Mouse (Mus musculus) C2C12 (cell line): Measurements from ENCODE around the gene Paqr4. TPM values are rescaled to one million over a fixed set of nuclear protein-coding genes. Genes with fewer than 3 reads are reported as not detected.

Source experiments
- H3K27me3 ChIP-seq: one replicate; pipeline ENCODE4 v1.6.1; 2011; ENCODE audit not compliant: control insufficient read depth, insufficient read depth, insufficient read length
- H3K36me3 ChIP-seq: one replicate; pipeline ENCODE4 v1.6.1; 2011; ENCODE audit not compliant: control insufficient read depth, insufficient read depth
- H3K4me3 ChIP-seq: one replicate; pipeline ENCODE4 v1.5.1; 2011; ENCODE audit warnings: mild to moderate bottlenecking, control low read depth; ENCODE audit not compliant: poor library complexity, insufficient read depth, severe bottlenecking
- H3K79me2 ChIP-seq: one replicate; pipeline ENCODE4 v1.6.1; 2011; ENCODE audit not compliant: control insufficient read depth, insufficient read depth
- H3K79me3 ChIP-seq: one replicate; pipeline ENCODE4 v1.6.1; 2011; ENCODE audit warnings: low read depth, control low read depth
- H3ac ChIP-seq: one replicate; pipeline ENCODE3; 2011; ENCODE audit warnings: low read depth; ENCODE audit not compliant: control insufficient read depth, insufficient read length
- CEBPB ChIP-seq: IDR thresholded peaks from one replicate; pipeline ENCODE4 v1.6.1; 2011; ENCODE audit warnings: low read depth, mild to moderate bottlenecking, control low read depth, moderate library complexity
- CTCF ChIP-seq: IDR thresholded peaks from one replicate; pipeline ENCODE4 v1.5.1; 2011; ENCODE audit not compliant: control insufficient read depth, insufficient read depth, insufficient read length
- FOSL1 ChIP-seq: IDR thresholded peaks from one replicate; pipeline ENCODE4 v1.8.0; 2011; ENCODE audit warnings: mild to moderate bottlenecking, low read length; ENCODE audit not compliant: poor library complexity, insufficient read depth, severe bottlenecking
- MAX ChIP-seq: IDR thresholded peaks from one replicate; pipeline ENCODE4 v1.6.1; 2011; ENCODE audit warnings: mild to moderate bottlenecking, control low read depth
- MYOD1 ChIP-seq: IDR thresholded peaks from one replicate; pipeline ENCODE4 v1.6.1; 2011; ENCODE audit warnings: low read depth; ENCODE audit not compliant: control insufficient read depth, insufficient read length
- MYOG ChIP-seq: IDR thresholded peaks from one replicate; pipeline ENCODE4 v1.6.1; 2011; ENCODE audit not compliant: control insufficient read depth, insufficient read length; ENCODE audit errors: extremely low read depth
- USF1 ChIP-seq: IDR thresholded peaks from one replicate; pipeline ENCODE4 v1.6.1; 2011; ENCODE audit warnings: low read depth, mild to moderate bottlenecking, control low read depth, moderate library complexity
- long read RNA-seq, 2 experiments: library from polyadenylated mRNA; unstranded; transcript quantifications; one replicate each; pipeline ENCODE4 v2.0.0; 2019 to 2020
- polyA plus RNA-seq: library from polyadenylated mRNA; unstranded; fragments of >200 nt; fragmentation: generic; extraction: Trizol; gene quantifications from one replicate; pipeline ENCODE4 v1.2.1, GENCODE M21; 2012; ENCODE audit warnings: missing spikeins

The Paqr4 gene
- polyA plus RNA-seq: 12.5 TPM
- long read RNA-seq, experiment 1, transcript Paqr4-201 (3 exons, 2,575 nt): major isoform, 30 of 33 reads
- long read RNA-seq, experiment 1, partial matches to known transcripts: 0 of 33 reads
- long read RNA-seq, experiment 1, other reads (novel, unspliced or antisense): 3 of 33 reads
- long read RNA-seq, experiment 2, transcript Paqr4-201 (3 exons, 2,575 nt): major isoform, 54 of 61 reads
- long read RNA-seq, experiment 2, partial matches to known transcripts: 0 of 61 reads
- long read RNA-seq, experiment 2, other reads (novel, unspliced or antisense): 7 of 61 reads

DNA sequence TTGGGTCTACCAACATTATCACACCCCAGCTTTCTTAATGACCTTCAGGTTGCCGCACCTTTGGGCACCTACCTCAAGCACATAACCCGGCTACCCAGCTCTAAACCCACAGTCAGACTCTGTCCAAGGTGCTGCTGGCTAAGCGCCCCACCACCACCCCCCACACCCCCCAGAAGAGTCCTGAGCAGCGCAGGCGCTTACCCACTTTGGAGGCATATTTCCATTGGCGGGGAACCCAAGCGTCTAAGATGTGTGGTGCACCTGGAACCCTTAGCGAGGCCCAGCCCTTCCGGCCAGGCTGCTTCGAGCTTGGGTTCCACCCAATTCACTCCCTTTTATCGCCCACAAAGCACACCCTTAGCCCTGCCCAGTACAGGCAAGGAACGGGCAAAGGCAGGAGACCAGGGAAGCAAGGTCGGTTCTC lies at the start of gene Paqr4:
TSS of gene Paqr4 (minus strand) at position 270 of the 424 bp plus-strand sequence.
- peak within 1 kb of the TSS; percentile 36 for H3ac ChIP-seq
- peaks cover 34% of the 10 kb centered on the region for H3K27me3 ChIP-seq
- no peaks in the 10 kb centered on the region for H3K36me3 ChIP-seq
- TF ChIP-seq MYOG: no peak
- no peak for TF ChIP-seq FOSL1
- no peak for TF ChIP-seq CEBPB
- TF ChIP-seq USF1: no peak
- TF ChIP-seq MAX: no peak
- no peak for TF ChIP-seq CTCF
- no peak for TF ChIP-seq MYOD1
- H3K79me3 ChIP-seq: no peaks in the 10 kb centered on the region
- H3K4me3 ChIP-seq: peak within 1 kb of the TSS; percentile 29
- H3K79me2 ChIP-seq: no peaks in the 10 kb centered on the region

DNA sequence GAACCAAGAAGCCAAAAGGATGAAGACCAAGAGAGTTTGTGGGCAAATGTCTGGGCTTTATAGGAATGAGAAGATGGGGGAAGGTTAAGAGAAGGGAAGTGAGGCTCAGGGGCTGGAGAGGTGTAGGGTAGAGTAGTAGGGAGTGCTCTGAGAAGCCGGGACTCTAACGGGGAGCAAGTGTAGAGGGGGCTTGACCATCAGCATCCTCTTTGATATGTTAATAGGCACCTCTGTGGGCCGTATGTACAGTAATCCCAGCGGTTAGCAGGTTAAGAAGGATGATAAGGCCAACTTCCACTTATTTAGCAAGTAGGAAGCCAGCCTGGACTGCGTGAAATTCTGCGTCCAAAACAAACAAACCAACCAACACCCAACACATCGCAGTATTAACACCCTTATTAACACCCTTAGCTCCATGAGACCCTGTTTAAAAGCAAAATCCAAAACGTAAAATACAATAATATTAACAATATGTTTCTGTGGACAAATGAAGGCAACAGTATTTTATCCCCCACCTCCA lies 49.1 kb upstream of the Paqr4 start:
- TF ChIP-seq CTCF: no peak
- TF ChIP-seq MYOD1: no peak
- no peak for TF ChIP-seq CEBPB
- TF ChIP-seq USF1: no peak
- TF ChIP-seq MAX: no peak
- no peak for TF ChIP-seq MYOG
- TF ChIP-seq FOSL1: no peak
- H3K27me3 ChIP-seq: no peaks in the 10 kb centered on the region
- H3K4me3 ChIP-seq: no peak overlapping the region
- no peaks in the 10 kb centered on the region for H3K79me3 ChIP-seq
- no peaks in the 10 kb centered on the region for H3K79me2 ChIP-seq
- H3ac ChIP-seq: no peak overlapping the region
- no peaks in the 10 kb centered on the region for H3K36me3 ChIP-seq

- H3ac ChIP-seq: no peak overlapping the region
- no peak overlapping the region for H3K4me3 ChIP-seq
- H3K79me2 ChIP-seq: no peaks in the 10 kb centered on the region
- H3K79me3 ChIP-seq: no peaks in the 10 kb centered on the region
- H3K27me3 ChIP-seq: no peaks in the 10 kb centered on the region
- peak; percentile 53 for TF ChIP-seq USF1
- no peak for TF ChIP-seq MAX
- H3K36me3 ChIP-seq: no peaks in the 10 kb centered on the region
Observed at GRCm38 (mm10) chr17:23788973-23789372, 48.3 kb upstream of the Paqr4 start.

- TF ChIP-seq CTCF (no peak), MYOD1 (no peak), FOSL1 (no peak), CEBPB (no peak), MAX (no peak), MYOG (no peak), USF1 (no peak)
- no peaks in the 10 kb centered on the region for H3K79me3 ChIP-seq
- no peaks in the 10 kb centered on the region for H3K79me2 ChIP-seq
- peak overlapping the region; percentile 32 for H3ac ChIP-seq
- no peaks in the 10 kb centered on the region for H3K36me3 ChIP-seq
- no peak overlapping the region for H3K4me3 ChIP-seq
- no peaks in the 10 kb centered on the region for H3K27me3 ChIP-seq
Observed at GRCm38 (mm10) chr17:23786510-23786931, 45.9 kb upstream of the Paqr4 start.

DNA sequence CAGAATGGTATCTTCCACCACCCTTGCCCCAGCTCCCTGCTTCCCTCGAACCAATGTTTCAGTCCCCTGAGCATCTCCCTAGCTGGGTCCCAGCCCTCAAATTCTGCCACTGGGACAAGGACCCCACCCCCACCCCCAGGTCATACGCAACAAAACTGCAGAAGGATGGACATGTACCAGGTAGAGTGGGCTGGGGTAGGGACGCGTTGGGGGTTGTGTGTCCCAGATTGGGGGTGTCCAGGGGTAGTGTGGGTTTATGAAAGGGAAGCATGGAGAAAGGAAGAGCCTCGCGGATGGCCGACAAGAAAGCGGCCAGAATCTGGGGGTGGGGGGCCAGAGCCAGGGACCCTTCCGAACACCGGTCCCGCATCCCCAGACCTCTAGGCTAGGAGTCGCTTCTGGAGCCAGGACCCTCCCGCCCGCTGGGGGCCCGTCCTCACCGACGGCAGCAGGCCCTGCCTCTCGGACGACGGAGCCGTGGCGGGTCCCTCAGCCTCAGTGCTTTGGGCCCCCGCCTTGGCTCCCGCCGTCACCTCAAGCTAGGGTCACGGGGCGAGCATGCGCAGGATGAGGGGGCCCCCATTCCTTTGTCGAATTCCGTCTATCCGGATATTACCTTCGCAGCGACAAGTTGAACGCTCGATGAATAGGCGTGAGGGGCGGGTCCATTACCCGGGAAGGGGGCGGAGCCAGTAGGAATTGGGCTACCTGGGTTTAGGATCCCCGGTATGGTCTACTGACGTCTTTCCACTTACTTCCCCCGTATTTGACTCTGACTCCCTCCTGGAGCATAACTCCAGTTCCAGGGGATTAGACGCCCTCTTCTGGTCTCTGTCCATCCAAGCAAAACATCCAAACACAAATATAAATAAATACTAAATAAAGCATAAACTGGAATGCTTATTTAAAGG lies 45.1 kb upstream of the Paqr4 start, which contains the start of gene Flywch2:
TSS of gene Flywch2 (minus strand) at position 521 of the 911 bp plus-strand sequence.
- no peak for TF ChIP-seq MAX
- no peak for TF ChIP-seq MYOG
- TF ChIP-seq CEBPB: no peak
- TF ChIP-seq CTCF: no peak
- TF ChIP-seq FOSL1: no peak
- TF ChIP-seq MYOD1: no peak
- no peak for TF ChIP-seq USF1
- no peaks in the 10 kb centered on the region for H3K36me3 ChIP-seq
- no peaks in the 10 kb centered on the region for H3K79me2 ChIP-seq
- H3K27me3 ChIP-seq: no peaks in the 10 kb centered on the region
- no peaks in the 10 kb centered on the region for H3K79me3 ChIP-seq
- peak within 1 kb of the TSS; percentile 32 for H3ac ChIP-seq
- H3K4me3 ChIP-seq: no peak within 1 kb of the TSS
